Mouse (Mus musculus): ENCODE results near the gene Ppp2r3a.

- TF ChIP-seq CTCF (IDR thresholded peaks at IDR 0.05; ENCODE audit: extremely low read depth, insufficient read depth, insufficient read length, insufficient replicate concordance), result no peak
- peak; percentile 58 for TF ChIP-seq POLR2A (IDR thresholded peaks at IDR 0.05; ENCODE audit: low read depth, low read length)
These were observed 177.1 kb downstream of the Ppp2r3a start for GRCm38 (mm10) chr9:101074332-101075021.

All from spleen, adult 2 months (tissue).